Comparison of ENCODE assay signal across 26 mouse cellular contexts in genomic region chr2:10252016-10252415, GRCm38 (mm10).
"Had no signal": no experiment of that assay in that cellular context is flagged by ENCODE, and none has a peak within 500 bp of the region (broad histone marks: within the 10 kb centered on the region; RNA-seq: fewer than 3 reads in every experiment).

No protein-coding gene starts in this region.

- H3K4me1 ChIP-seq: heart, embryonic 13.5 days; heart, embryonic 15.5 days; hindbrain, embryonic 15.5 days; kidney, embryonic 15.5 days; limb, embryonic 12.5 days; limb, embryonic 15.5 days; liver, embryonic 12.5 days had no signal

- H3K4me2 ChIP-seq: heart, embryonic 11.5 days; heart, embryonic 13.5 days; heart, embryonic 15.5 days; hindbrain, embryonic 13.5 days; hindbrain, embryonic 15.5 days; kidney, embryonic 15.5 days; limb, embryonic 12.5 days; limb, embryonic 15.5 days; liver, embryonic 12.5 days had no signal

- H3K27me3 ChIP-seq: heart, embryonic 13.5 days; heart, embryonic 15.5 days; hindbrain, embryonic 13.5 days; hindbrain, embryonic 15.5 days; kidney, embryonic 15.5 days; limb, embryonic 12.5 days; limb, embryonic 15.5 days; liver, embryonic 12.5 days had no signal

- H3K9ac ChIP-seq: heart, embryonic 13.5 days; heart, embryonic 15.5 days; hindbrain, embryonic 13.5 days; hindbrain, embryonic 15.5 days; kidney, embryonic 15.5 days; limb, embryonic 12.5 days; limb, embryonic 15.5 days; liver, embryonic 12.5 days; liver, embryonic 14.5 days had no signal

- H3K4me3 ChIP-seq: heart, adult 2 months; heart, embryonic 13.5 days; heart, embryonic 15.5 days; hindbrain, embryonic 13.5 days; hindbrain, embryonic 15.5 days; kidney, embryonic 15.5 days; limb, embryonic 12.5 days; limb, embryonic 15.5 days; liver, embryonic 12.5 days had no signal

- ATAC-seq: hindbrain, postnatal 0 days; intestine, embryonic 16.5 days; liver, embryonic 12.5 days had no signal

- DNase-seq: gastrocnemius, postnatal 36 days; heart, adult 11 months; heart, adult 2 months; heart, postnatal 14 days; heart, postnatal 36 days; kidney, adult 11 months; kidney, adult 2 months; kidney, adult 9 months; kidney, postnatal 14 days; kidney, postnatal 36 days; layer of hippocampus, adult 9-11 months; layer of hippocampus, postnatal 36 days; left cerebral cortex, postnatal 4 days had no signal

- H3K9me3 ChIP-seq: heart, embryonic 13.5 days; heart, embryonic 15.5 days; hindbrain, embryonic 13.5 days; hindbrain, embryonic 15.5 days; kidney, embryonic 15.5 days; limb, embryonic 12.5 days; limb, embryonic 15.5 days; liver, embryonic 12.5 days had no signal

- H3K36me3 ChIP-seq: heart, embryonic 13.5 days; heart, embryonic 15.5 days; hindbrain, embryonic 13.5 days; hindbrain, embryonic 15.5 days; kidney, embryonic 15.5 days; limb, embryonic 12.5 days; limb, embryonic 15.5 days; liver, embryonic 12.5 days had no signal

- H3K27ac ChIP-seq: heart, adult 2 months; heart, embryonic 13.5 days; heart, embryonic 15.5 days; hindbrain, embryonic 13.5 days; hindbrain, embryonic 15.5 days; hindbrain, postnatal 0 days; kidney, embryonic 15.5 days; kidney, postnatal 0 days; limb, embryonic 12.5 days; limb, embryonic 15.5 days; liver, embryonic 12.5 days; liver, embryonic 14.5 days had no signal
